Mouse (Mus musculus): ENCODE data around the gene St3gal3. TPM values are rescaled to one million over a fixed set of nuclear protein-coding genes. Genes with fewer than 3 reads are reported as not detected.
A peak's percentile ranks its signal among the peaks of the same experiment; 100 is the strongest.

St3gal3 gene
- total RNA-seq (2022), result 10 to 100 TPM; 30.4 to 40.3 (median 35.3) TPM

GRCm38 (mm10) chr4:118134485-118135365 lies at the start of gene St3gal3:
Gene St3gal3 (minus strand): TSS chr4:118134914.
- peak; percentile 95 for DNase-seq

GRCm38 (mm10) chr4:118180301-118181080 lies 45.8 kb upstream of the St3gal3 start:
- no peak for DNase-seq

- DNase-seq, result peak; percentile 94
These were observed 45.0 kb upstream of the St3gal3 start, which contains the start of gene Kdm4a for GRCm38 (mm10) chr4:118179467-118180300. Gene Kdm4a (minus strand): TSS chr4:118180043.

- DNase-seq, result no peak
These were observed 44.3 kb upstream of the St3gal3 start for GRCm38 (mm10) chr4:118178952-118179466.

- DNase-seq, result no peak
These were observed 37.7 kb upstream of the St3gal3 start for GRCm38 (mm10) chr4:118172461-118172860.

- DNase-seq, result no peak
These were observed 36.3 kb upstream of the St3gal3 start for GRCm38 (mm10) chr4:118171006-118171405.

GRCm38 (mm10) chr4:118162123-118162522 lies 27.4 kb upstream of the St3gal3 start:
- no peak for DNase-seq

GRCm38 (mm10) chr4:118157666-118158065 lies 23.0 kb upstream of the St3gal3 start:
- no peak for DNase-seq

GRCm38 (mm10) chr4:118156559-118156958 lies 21.8 kb upstream of the St3gal3 start:
- no peak for DNase-seq

- no peak for DNase-seq
These were observed 20.2 kb upstream of the St3gal3 start for GRCm38 (mm10) chr4:118154889-118155288.

GRCm38 (mm10) chr4:118152020-118152785 lies 17.5 kb upstream of the St3gal3 start:
- no peak for DNase-seq

GRCm38 (mm10) chr4:118150804-118151203 lies 16.1 kb upstream of the St3gal3 start:
- DNase-seq, result no peak

GRCm38 (mm10) chr4:118149956-118150680 lies 15.4 kb upstream of the St3gal3 start:
- DNase-seq, result no peak

GRCm38 (mm10) chr4:118149055-118149576 lies 14.4 kb upstream of the St3gal3 start:
- DNase-seq, result no peak

GRCm38 (mm10) chr4:118148317-118148687 lies 13.6 kb upstream of the St3gal3 start:
- no peak for DNase-seq

- DNase-seq, result no peak
These were observed 13.0 kb upstream of the St3gal3 start for GRCm38 (mm10) chr4:118147547-118148316.

GRCm38 (mm10) chr4:118147090-118147489 lies 12.4 kb upstream of the St3gal3 start:
- DNase-seq, result no peak

- no peak for DNase-seq
These were observed 9.6 kb upstream of the St3gal3 start for GRCm38 (mm10) chr4:118144324-118144723.

- peak; percentile 42 for DNase-seq
These were observed 9.0 kb upstream of the St3gal3 start for GRCm38 (mm10) chr4:118143679-118144078.

- no peak for DNase-seq
These were observed 6.8 kb upstream of the St3gal3 start for GRCm38 (mm10) chr4:118141511-118141910.

All from adrenal gland, adult 8-10 months (tissue).